Mouse (Mus musculus) gastrocnemius, postnatal 10 days (tissue): ENCODE data around the gene Gnb3. TPM values are rescaled to one million over a fixed set of nuclear protein-coding genes. Genes with fewer than 3 reads are reported as not detected.
"Not testable (repeated sequence)": the region's sequence is repeated elsewhere in the genome, so short reads cannot be mapped to it uniquely, and the experiment has no call there.

Experiments used
- DNase-seq: peaks from one replicate; pipeline ENCODE4 v3.0.0; 2021; ENCODE audit warnings: mixed read lengths
- total RNA-seq, 2 experiments: library from RNA; stranded (reverse); gene quantifications; 2 replicates each; pipeline ENCODE4 v1.2.3; 2021

The Gnb3 gene
- total RNA-seq, 2 experiments from 2014 or later, result 8.4 to 9.4 TPM

DNA sequence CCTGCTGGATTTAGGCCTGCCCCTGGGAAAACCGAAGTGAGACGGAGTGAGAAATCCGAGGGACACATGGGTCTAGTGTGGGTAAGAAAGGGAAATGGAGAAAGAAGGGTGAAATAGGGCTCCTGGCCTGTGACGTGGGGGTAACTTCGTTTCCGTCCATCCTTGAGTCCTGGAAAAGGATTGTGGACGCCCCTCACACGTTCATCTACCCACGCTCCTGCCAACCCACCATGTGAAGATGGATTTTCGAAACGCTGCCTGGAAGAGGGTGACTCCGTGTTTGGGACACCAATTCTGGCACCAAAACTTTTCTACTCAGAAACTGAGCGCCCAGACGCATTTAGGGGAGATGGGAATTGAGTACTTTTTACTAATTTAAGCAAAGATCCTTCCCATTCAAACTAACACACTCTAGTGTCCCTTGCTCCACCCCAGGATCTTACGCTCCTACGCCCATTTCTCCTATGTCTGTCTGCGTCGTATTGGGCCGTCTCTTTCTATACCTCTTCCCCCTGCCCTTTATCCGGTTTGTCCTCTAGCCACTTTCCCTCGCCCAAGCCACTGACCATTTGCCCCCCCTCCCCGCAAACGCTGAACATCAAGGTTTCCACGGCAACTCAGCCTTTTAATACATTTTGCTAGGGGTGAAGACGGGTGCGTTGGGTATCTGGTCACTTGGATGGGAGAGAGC lies 17.9 kb upstream of the Gnb3 start:
- no peak for DNase-seq

- DNase-seq, result peak; percentile 80
Observed at GRCm38 (mm10) chr6:124856916-124857839, 17.1 kb upstream of the Gnb3 start, which contains the start of gene P3h3. P3h3 (minus strand) TSS chr6:124857752.

DNA sequence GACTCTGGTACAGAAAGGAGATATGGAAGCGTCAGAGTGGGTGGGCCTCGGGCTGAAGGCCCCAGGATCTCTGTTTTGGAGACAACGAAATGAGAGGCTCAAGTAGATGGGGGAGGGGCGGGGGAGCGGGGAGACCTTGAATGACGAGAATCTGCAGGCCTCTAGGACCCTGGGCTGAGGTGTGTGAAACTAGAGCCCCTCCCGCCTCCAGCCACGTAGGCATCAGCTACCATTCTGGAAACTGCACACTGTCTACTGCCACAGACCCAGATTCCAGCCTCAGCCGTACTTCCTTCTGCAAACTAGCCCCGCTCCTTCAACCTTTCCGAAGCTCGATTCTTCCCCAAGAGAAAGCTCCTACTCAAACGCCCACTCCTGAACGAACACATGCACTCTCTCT lies 16.2 kb upstream of the Gnb3 start:
- no peak for DNase-seq

DNA sequence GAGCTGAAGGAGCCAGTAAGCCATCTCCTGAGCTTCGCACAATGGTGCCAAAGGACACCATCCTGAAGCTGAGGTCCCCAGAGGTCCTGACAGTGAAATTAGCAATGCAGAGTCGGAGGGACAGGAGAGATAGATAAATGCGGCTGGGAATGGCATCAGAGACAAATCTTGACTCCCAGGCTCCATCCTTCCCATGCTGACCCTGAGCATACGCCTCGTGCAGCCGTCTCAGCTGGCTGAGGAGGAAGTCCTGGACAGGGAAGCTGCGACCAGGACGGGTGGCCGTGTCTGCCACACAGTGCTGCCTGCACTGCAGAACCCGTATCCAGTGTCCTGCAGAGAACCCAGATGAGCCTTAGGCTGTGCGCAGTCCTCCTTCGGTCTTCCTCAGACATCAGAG lies 14.6 kb upstream of the Gnb3 start:
- no peak for DNase-seq

DNA sequence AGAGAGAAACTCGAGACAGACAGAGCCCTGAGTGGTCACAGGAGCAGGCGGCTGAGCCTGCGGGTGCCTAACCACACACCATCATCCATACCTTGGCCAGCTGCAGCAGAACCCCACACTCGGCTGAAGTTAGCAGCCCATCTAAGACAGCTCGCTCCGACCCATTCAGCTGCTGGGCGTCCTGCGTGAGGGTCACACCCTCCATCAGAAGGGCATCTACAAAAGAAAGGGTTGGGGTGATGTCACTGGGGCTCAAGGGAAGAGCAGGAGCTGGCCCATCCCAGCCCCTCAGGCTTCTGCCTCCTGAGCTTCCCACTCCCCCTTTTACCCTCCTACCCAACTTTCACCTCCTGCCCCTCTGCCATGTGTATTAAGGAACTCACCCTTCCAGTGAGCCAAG lies 10.5 kb upstream of the Gnb3 start:
- DNase-seq, result no peak

- DNase-seq, result peak; percentile 93
Observed at GRCm38 (mm10) chr6:124847305-124847704, 7.2 kb upstream of the Gnb3 start.

DNA sequence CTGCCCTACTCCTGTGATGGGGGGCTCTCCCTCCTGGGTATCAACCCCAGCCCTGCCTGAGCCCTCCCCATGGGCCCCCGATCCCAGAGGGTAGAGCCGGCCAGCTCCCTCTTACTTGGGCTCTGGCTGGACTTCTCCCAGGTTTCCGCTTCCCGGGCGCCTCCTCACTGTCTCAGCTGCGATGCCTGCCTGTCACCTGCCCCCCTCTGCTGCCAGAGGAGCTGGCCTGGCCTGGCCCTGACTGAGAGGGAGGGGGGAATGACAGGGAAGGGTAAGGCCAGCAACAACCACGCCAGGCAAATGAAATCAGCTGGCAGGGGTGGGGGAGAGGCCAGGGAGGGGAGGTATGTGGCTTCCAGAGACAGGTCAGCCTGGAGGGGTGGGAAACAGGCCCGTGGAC lies 270 bp downstream of the Gnb3 start:
- DNase-seq, result peak; percentile 59

- DNase-seq, result no peak
Observed at GRCm38 (mm10) chr6:124836411-124836810, 3.7 kb downstream of the Gnb3 start.

- no peak for DNase-seq
Observed at GRCm38 (mm10) chr6:124835531-124835930, 4.5 kb downstream of the Gnb3 start.

DNA sequence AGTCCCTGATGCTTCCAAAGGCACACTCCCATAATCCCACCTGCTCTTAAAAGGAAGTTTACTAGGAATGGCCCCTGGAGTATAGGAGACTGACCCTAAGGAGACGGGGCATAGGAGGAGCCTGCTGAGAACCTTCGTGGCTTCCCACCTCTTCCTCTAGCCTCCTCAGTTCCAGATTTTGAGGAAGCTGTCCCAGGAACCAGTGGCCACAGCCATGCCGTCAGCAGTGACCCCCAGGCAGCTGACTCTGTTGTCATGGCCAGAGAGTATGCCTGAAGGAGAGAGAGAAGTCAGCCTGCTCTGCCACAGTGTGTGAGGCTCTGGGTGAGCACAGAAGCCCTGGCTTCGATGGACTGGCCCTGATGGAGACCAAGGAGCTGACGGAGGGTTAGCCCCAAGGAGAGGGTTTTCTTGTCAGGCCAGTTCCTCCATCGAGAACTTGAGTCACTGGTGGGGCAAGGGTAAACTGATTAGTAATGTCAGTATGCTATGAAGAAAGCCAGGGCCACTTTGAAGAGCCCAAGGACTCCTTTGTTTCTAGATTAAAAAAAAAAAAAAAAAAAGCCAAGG lies 5.5 kb downstream of the Gnb3 start:
- no peak for DNase-seq

- DNase-seq, result no peak
Observed at GRCm38 (mm10) chr6:124831649-124832048, 8.4 kb downstream of the Gnb3 start.

DNA sequence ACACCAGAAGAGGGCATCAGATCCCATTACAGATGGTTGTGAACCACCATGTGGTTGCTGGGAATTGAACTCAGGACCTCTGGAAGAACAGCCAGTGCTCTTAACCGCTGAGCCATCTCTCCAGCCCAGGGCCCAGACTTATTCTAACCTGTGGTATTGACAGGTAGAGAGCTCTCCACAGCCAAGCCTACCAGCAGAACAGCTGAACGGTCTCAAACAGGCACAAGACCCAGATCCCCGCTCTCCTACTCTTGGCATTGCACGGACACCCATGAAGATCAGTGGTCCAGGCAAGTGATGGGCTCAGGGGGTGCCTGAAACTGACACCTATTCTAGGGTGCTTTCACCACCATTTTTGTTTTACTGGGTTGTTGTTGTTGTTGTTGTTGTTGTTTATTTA lies 8.9 kb downstream of the Gnb3 start:
- not testable (repeated sequence) for DNase-seq

DNA sequence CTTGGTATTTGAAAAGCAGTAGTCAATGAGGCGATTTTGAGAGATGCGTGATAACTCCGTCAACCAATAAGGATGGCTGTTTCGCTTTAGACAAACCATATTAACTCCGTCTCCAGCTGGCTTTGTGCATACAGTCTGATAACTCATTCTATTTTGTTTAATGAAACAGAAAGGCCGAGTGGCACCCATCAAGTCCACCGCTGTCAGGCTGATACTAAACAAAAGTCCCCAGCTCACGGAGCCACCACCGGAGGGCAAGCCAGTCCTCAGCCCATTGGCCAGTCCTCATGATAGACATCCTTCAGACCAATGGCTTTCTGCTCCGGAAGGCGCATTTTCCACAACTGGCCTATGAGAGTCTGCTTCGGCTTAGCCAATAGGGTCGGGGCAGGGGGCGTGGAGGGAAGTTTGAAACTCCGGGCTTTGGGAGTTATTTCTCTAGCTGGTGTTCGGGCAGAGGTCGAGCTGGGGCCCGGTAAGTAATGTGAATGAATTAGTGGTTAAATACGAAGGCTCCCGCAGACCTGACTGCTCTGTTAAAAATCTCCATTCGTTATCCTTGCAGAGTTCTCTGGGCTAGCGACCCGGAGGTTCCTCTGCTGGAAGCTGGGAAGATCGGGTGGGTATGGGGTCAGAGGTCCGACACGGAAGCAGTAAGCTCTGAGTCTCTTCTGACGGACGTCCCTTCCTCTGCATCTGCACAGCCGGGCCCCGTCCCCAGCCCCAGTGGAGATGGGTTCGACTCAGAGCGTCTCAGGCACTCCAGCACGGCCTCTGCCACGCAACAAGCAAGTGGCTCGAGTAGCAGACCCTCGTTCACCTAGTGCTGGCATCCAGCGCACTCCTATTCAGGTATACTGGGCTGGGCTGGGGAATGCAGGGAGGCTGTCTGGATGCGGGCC lies 10.0 kb downstream of the Gnb3 start:
- peak; percentile 87 for DNase-seq

DNA sequence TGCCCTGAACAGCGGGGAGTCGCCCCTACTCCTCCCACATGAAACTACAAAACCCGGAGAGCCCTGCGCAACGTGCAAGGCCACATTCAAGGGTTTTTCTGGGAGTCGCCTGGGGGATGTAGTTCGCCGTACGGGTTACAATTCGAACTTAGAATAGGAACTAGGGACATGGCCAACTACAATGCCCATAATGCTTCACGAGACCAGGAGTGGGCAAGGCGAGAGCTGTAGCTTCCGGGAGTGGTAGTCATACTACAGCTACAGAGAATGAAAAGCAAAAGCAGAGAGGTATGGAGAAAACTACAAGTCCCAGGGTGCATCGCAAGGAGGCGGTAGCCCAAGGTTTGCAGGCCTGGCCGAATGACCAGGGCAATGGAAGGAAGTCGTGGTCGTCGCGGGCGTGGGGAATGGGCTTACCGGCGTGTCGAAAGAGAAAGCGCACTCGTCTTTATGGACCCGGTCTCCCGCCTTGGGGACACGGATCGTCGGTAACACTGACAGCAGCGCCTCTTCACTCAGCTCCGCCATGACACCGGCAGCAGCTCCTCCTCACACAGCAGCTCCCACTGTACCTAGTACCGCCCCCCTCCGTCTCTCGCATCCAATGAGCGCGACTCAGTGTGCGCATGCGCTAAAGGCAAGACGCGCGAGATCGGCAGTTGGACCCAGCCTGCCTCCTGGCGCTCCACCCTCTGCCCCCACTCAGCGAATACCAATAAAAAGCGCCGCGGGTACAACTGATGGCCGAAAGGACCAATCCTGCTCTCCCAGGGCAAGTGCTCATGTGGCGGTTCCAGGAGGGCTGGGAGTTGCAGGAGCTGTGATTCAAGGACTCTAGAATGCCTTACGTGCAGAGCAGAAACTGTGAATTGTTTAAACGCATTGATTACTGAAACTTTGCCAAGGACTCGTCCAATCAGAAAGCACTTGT lies 10.9 kb downstream of the Gnb3 start, which contains the start of the genes Usp5 and Cdca3:
TSS of gene Usp5 (minus strand) at position 617 of the 931 bp plus-strand sequence.
TSS of gene Cdca3 (plus strand) at position 680 of the 931 bp plus-strand sequence.
- DNase-seq, result peak; percentile 94

DNA sequence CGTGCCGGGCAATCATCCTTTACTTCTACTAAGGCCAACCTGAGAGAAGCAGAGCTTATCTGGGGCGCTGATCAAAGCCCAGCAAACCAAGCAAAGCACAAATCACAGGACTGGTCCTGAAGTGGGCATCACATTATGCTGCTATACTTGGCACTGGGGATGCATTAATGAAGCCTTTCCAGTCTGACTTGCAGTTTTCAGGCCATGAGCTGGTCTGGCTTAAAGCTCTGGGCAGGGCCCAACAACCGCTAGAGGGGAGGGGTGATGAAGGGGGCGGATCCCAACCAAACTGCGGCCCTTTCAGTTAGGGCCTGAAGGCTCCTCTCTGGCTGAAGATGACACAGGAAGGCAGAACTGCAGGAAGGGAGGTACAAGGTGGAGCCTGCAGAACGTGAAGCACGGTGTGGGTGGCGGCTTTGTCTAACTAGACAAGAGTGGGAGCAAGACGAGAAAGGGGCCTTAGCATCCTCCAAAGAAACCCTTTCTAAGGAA lies 11.9 kb downstream of the Gnb3 start:
- DNase-seq, result no peak

- no peak for DNase-seq
Observed at GRCm38 (mm10) chr6:124822049-124822448, 18.0 kb downstream of the Gnb3 start.

- no peak for DNase-seq
Observed at GRCm38 (mm10) chr6:124820891-124821290, 19.2 kb downstream of the Gnb3 start.

- DNase-seq, result no peak
Observed at GRCm38 (mm10) chr6:124817971-124818370, 22.1 kb downstream of the Gnb3 start.

DNA sequence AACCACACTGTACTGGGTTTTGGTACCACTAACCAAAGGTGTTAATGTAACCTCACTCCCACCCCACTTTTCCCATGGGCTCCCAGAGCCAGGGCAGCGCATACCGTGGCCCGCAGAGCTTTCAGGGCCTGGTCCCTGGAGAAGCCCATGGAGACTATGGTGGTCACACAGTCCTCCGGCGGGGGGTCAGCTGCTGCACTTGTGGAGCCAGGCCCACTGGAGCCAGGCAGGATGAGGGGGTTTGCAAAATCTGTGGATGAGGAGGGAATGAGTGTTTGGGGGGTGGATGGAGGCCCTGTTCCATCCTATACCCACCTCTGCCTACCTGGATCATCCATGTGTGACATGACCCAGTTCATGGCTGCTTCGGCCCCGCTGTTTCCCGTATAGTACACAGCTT lies 22.5 kb downstream of the Gnb3 start:
- DNase-seq, result no peak

GRCm38 (mm10) chr6:124817125-124817524 lies 22.9 kb downstream of the Gnb3 start:
- DNase-seq, result no peak
